Mouse (Mus musculus): ENCODE measurements around the gene Fam209. TPM values are rescaled to one million over a fixed set of nuclear protein-coding genes. Genes with fewer than 3 reads are reported as not detected.

Gene Fam209
- polyA plus RNA-seq, 1 experiment from 2014 or later: 0.25 TPM

GRCm38 (mm10) chr2:172480296-172480695, 8.0 kb downstream of the Fam209 start:
- H3K4me1 ChIP-seq: peaks cover 9% of the 10 kb centered on the region
- no peak overlapping the region for H3K4me3 ChIP-seq
- H3K27ac ChIP-seq (replicated peaks): no peak overlapping the region
- H3K27me3 ChIP-seq: no peaks in the 10 kb centered on the region
- no peak overlapping the region for H3K9ac ChIP-seq (replicated peaks)
- 74% methylated on average over 7 of the region's 7 CpGs for WGBS
- H3K4me2 ChIP-seq (replicated peaks): no peak overlapping the region
- no peak for ATAC-seq (replicated peaks)
- H3K36me3 ChIP-seq: no peaks in the 10 kb centered on the region
- no peaks in the 10 kb centered on the region for H3K9me3 ChIP-seq

- WGBS: 89% methylated on average over 16 of the region's 16 CpGs
- Histone ChIP-seq H3K4me1 (peaks cover 9% of the 10 kb centered on the region), H3K4me3 (no peak overlapping the region), H3K27me3 (no peaks in the 10 kb centered on the region), H3K4me2 (replicated peaks) (no peak overlapping the region), H3K27ac (replicated peaks) (no peak overlapping the region), H3K9ac (replicated peaks) (no peak overlapping the region), H3K9me3 (no peaks in the 10 kb centered on the region), H3K36me3 (no peaks in the 10 kb centered on the region)
- ATAC-seq (replicated peaks): no peak
These were observed 9.5 kb downstream of the Fam209 start for GRCm38 (mm10) chr2:172481654-172482385.

GRCm38 (mm10) chr2:172483766-172484413, 11.6 kb downstream of the Fam209 start:
- no peak overlapping the region for H3K4me3 ChIP-seq
- H3K36me3 ChIP-seq: no peaks in the 10 kb centered on the region
- H3K4me1 ChIP-seq: peaks cover 9% of the 10 kb centered on the region
- no peak overlapping the region for H3K27ac ChIP-seq (replicated peaks)
- H3K9ac ChIP-seq (replicated peaks): no peak overlapping the region
- H3K27me3 ChIP-seq: no peaks in the 10 kb centered on the region
- peak; percentile 87 for ATAC-seq (replicated peaks)
- WGBS: 71% methylated on average over 14 of the region's 14 CpGs
- no peaks in the 10 kb centered on the region for H3K9me3 ChIP-seq
- H3K4me2 ChIP-seq (replicated peaks): no peak overlapping the region

DNA sequence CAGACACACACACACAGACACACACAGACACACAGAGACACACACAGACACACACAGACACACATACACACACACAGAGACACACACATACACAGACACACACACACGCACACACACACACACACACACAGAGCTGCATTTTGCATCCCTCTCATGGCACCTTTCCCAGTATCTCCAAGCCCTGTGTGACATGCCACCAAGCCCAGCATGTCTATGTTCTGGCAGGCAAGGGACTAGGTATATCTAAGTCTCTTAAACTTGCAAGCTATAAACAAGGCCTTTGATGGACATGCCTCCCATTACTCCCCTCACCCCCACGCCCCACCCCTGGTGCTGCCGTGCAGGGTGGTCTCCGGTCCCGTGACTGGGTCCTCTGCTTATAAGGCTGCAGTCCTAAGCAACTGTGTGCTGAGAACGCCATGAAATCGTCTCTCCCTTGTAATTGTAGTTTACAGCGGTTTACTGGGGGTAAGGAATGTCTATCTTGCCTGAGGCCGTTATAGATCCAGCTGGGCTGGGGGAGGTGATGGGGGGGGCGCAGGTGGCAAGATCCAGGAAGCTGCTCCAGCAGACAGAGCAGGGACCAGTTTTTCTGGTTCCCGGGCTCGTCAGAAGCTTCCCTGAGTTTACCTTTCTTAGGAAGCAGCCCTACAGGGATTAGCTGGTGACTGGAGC, 12.5 kb downstream of the Fam209 start:
- H3K4me1 ChIP-seq: peaks cover 9% of the 10 kb centered on the region
- H3K9me3 ChIP-seq: no peaks in the 10 kb centered on the region
- no peaks in the 10 kb centered on the region for H3K36me3 ChIP-seq
- no peak overlapping the region for H3K4me2 ChIP-seq (replicated peaks)
- H3K4me3 ChIP-seq: no peak overlapping the region
- H3K27ac ChIP-seq (replicated peaks): no peak overlapping the region
- H3K27me3 ChIP-seq: no peaks in the 10 kb centered on the region
- no peak; the same call in 1 of the 2 replicates for ATAC-seq (replicated peaks)
- WGBS: 46% methylated on average over 12 of the region's 12 CpGs
- H3K9ac ChIP-seq (replicated peaks): no peak overlapping the region

DNA sequence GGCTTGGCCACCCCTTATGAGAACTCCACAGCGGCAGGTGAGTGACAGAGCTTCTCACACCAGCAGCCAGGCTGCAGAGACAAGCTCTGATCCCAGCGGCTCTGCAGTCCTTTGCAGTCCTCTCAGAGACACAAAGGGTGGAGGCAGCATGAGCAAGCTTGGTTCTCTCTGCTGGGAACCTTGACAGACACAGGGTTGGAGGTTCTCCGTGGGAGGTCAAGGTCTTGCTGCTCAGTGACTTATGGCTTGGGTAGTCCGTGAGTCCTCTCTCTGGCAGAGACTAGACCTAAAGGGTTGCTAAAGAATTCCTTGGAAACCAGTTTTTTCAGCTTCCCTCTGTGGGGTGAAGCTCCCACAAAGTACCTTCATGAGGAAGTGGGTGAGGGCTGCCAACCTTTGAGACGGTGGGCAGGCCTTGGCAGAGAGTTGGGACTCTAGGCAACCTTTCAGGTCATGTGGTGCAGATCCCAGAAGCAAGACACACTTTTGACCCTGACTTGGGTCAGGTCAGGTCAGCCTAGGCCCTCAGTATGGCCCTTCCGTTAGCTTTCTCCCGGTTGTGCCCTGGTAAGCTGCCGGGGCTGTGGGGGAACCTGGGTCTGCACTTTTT, 24.5 kb downstream of the Fam209 start:
- Histone ChIP-seq H3K9me3 (no peaks in the 10 kb centered on the region), H3K4me1 (no peaks in the 10 kb centered on the region), H3K4me2 (replicated peaks) (no peak overlapping the region), H3K27ac (replicated peaks) (no peak overlapping the region), H3K36me3 (no peaks in the 10 kb centered on the region), H3K27me3 (no peaks in the 10 kb centered on the region), H3K9ac (replicated peaks) (no peak overlapping the region), H3K4me3 (no peak overlapping the region)
- ATAC-seq (replicated peaks): no peak
- 74% methylated on average over 8 of the region's 8 CpGs for WGBS

DNA sequence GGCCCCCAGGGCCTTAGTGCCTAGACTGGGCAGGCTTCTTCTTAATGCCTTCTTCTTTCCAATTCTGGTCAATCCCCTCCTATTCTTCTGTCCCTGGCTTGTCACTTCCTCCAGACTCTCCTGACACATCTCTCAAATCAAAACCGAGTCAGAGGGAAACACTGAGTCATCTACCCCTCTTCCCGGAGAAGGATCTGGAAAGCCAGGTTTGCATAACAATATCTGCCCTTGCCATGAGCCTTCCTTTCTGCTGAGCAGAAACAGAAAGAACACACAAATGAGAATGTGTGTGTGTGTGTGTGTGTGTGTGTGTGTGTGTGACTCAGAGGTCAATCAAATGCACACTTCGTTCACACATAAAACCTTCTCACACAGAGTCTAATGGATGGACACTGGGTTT, 26.5 kb downstream of the Fam209 start:
- Histone ChIP-seq H3K27me3 (no peaks in the 10 kb centered on the region), H3K36me3 (no peaks in the 10 kb centered on the region), H3K4me2 (replicated peaks) (no peak overlapping the region), H3K9ac (replicated peaks) (no peak overlapping the region), H3K27ac (replicated peaks) (no peak overlapping the region), H3K4me1 (no peaks in the 10 kb centered on the region), H3K9me3 (no peaks in the 10 kb centered on the region), H3K4me3 (no peak overlapping the region)
- no peak for ATAC-seq (replicated peaks)
- 36% methylated on average over 3 of the region's 3 CpGs for WGBS

GRCm38 (mm10) chr2:172500752-172501316, 28.5 kb downstream of the Fam209 start:
- H3K4me1 ChIP-seq: no peaks in the 10 kb centered on the region
- H3K4me2 ChIP-seq (replicated peaks): no peak overlapping the region
- H3K4me3 ChIP-seq: no peak overlapping the region
- H3K9ac ChIP-seq (replicated peaks): no peak overlapping the region
- H3K36me3 ChIP-seq: no peaks in the 10 kb centered on the region
- no peaks in the 10 kb centered on the region for H3K27me3 ChIP-seq
- no peak for ATAC-seq (replicated peaks)
- WGBS: 57% methylated on average over 7 of the region's 7 CpGs
- no peaks in the 10 kb centered on the region for H3K9me3 ChIP-seq
- H3K27ac ChIP-seq (replicated peaks): no peak overlapping the region

- ATAC-seq (replicated peaks): 0 out of 2 replicates have a peak, but pooled peaks have one; percentile 8
- 0% methylated on average over 4 of the region's 4 CpGs for WGBS
These were observed 29.0 kb downstream of the Fam209 start for GRCm38 (mm10) chr2:172501341-172501740.

DNA sequence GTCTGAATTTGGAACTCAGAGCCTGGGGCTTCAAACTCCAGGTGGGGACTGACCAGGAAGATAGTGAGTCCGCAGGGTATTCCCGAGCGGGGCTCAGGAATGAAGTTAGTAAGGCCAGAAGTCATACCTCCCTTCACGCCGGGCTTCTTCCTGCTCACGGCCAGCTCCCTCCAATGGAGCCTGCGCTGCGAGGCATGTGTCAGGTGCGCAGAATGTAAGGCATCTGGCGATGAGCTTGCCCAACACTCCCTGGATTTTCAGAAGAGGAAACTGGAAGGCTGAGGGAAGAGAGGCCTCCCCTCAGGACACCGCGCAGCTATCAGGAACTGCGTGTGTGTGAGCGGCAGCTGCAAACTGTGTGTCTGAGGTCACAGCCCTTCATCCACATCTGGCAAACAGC, 29.8 kb downstream of the Fam209 start:
- Histone ChIP-seq H3K4me1 (no peaks in the 10 kb centered on the region), H3K4me2 (replicated peaks) (no peak overlapping the region), H3K36me3 (no peaks in the 10 kb centered on the region), H3K4me3 (no peak overlapping the region), H3K9me3 (no peaks in the 10 kb centered on the region), H3K27me3 (no peaks in the 10 kb centered on the region), H3K9ac (replicated peaks) (no peak overlapping the region), H3K27ac (replicated peaks) (no peak overlapping the region)
- WGBS: 83% methylated on average over 14 of the region's 14 CpGs
- no peak for ATAC-seq (replicated peaks)

More at GRCm38 (mm10) chr2:172501341-172501740, 29.0 kb downstream of the Fam209 start:
- no peaks in the 10 kb centered on the region for H3K36me3 ChIP-seq
- H3K4me3 ChIP-seq: no peak overlapping the region
- H3K4me2 ChIP-seq (replicated peaks): no peak overlapping the region
- H3K27me3 ChIP-seq: no peaks in the 10 kb centered on the region
- H3K27ac ChIP-seq (replicated peaks): no peak overlapping the region
- H3K4me1 ChIP-seq: no peaks in the 10 kb centered on the region
- no peak overlapping the region for H3K9ac ChIP-seq (replicated peaks)
- H3K9me3 ChIP-seq: no peaks in the 10 kb centered on the region

DNA sequence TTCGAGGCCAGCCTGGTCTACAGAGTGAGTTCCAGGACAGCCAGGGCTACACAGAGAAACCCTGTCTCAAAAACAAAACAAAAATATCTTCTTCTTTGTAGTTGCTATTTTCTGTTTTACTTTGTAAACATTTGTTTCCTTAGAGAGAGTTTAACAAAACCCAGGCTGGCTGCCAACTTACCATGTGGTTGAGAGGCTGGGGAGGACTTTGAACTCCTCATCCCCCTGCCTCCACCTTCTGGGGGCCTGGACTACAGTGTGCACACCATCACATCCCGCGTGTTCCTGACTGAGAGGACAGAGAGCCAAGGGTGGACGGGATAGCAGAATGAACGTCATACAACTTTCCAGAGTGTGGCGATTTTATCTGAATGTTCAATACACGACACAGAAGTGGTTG, 33.8 kb downstream of the Fam209 start:
- ATAC-seq (replicated peaks): no peak
- WGBS: 87% methylated on average over 7 of the region's 7 CpGs
- Histone ChIP-seq H3K36me3 (no peaks in the 10 kb centered on the region), H3K9ac (replicated peaks) (no peak overlapping the region), H3K9me3 (no peaks in the 10 kb centered on the region), H3K27ac (replicated peaks) (no peak overlapping the region), H3K4me3 (no peak overlapping the region), H3K4me1 (no peaks in the 10 kb centered on the region), H3K4me2 (replicated peaks) (no peak overlapping the region), H3K27me3 (no peaks in the 10 kb centered on the region)

DNA sequence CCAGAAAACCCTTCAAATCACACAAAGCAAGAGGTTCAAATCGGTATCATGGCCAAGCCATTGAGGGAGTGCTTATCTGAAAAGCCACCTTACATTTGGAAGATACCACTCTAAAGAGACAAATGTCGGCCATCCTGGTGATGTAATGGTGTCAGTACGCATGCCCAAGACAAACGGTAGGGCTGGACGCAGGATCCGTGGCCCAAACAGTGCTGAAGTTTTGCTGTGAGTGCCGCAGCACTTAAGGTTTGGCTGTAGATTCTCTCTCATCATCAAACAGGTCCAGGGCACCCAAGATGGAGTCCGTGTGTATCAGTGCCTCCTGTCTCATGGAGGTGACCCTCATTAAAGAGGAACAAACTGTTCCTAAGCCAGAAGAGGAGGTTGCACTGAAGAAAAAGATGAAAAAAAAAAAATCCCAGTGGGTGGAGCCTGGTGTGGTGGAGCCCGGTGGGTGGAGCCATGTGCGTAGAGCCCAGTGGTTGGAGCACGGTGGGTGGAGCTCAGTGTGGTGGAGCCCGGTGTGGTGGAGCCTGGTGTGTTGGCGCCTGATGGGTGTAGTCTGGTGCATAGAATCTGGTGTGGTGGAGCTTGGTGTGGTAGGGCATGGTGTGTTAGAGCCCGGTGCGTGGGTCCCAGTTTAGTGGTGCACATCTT, 37.9 kb downstream of the Fam209 start:
- no peak for ATAC-seq (replicated peaks)
- H3K9ac ChIP-seq (replicated peaks): no peak overlapping the region
- H3K4me2 ChIP-seq (replicated peaks): no peak overlapping the region
- no peaks in the 10 kb centered on the region for H3K36me3 ChIP-seq
- H3K27ac ChIP-seq (replicated peaks): no peak overlapping the region
- WGBS: 91% methylated on average over 15 of the region's 15 CpGs
- H3K9me3 ChIP-seq: no peaks in the 10 kb centered on the region
- no peaks in the 10 kb centered on the region for H3K27me3 ChIP-seq
- H3K4me3 ChIP-seq: no peak overlapping the region
- no peaks in the 10 kb centered on the region for H3K4me1 ChIP-seq
